Mouse (Mus musculus) lung, adult 2 months (tissue): Measurements from ENCODE around the gene Ints11. TPM values are rescaled to one million over a fixed set of nuclear protein-coding genes. Genes with fewer than 3 reads are reported as not detected.

Experiments
- DNase-seq: peaks from one replicate; pipeline ENCODE4 v3.0.0; 2022
- H3K4me1 ChIP-seq: fragments of 200-500 bp; 2 replicates; pipeline ENCODE4 v1.6.1; 2011; ENCODE audit warnings: low read length; ENCODE audit not compliant: control insufficient read depth, insufficient read depth
- H3K4me3 ChIP-seq: fragments of 200-500 bp; replicated peaks from 2 replicates; pipeline ENCODE3; 2011; ENCODE audit warnings: low read depth, mild to moderate bottlenecking, control low read depth, low read length; ENCODE audit errors: extremely low read depth
- CTCF ChIP-seq: fragments of 200-500 bp; IDR thresholded peaks from 2 replicates; pipeline ENCODE4 v1.5.1; 2011; ENCODE audit warnings: mild to moderate bottlenecking, low read length, control low read depth; ENCODE audit not compliant: insufficient read depth
- POLR2A ChIP-seq: fragments of 200-500 bp; IDR thresholded peaks from 2 replicates; pipeline ENCODE4 v1.6.1; 2011; ENCODE audit warnings: low read depth, mild to moderate bottlenecking, control low read depth, low read length, borderline replicate concordance; ENCODE audit errors: extremely low read depth
- WGBS: fragments of 180-500 bp; shearing (Covaris S2); methylation state at CpG from one replicate; pipeline ENCODE4 v1.1.7; 2018; 5-methylcytosine and 5-hydroxymethylcytosine counted together
- polyA plus RNA-seq: library from polyadenylated mRNA; depleted of rRNA; stranded (reverse); fragments of >200 nt; gene quantifications from 2 replicates; pipeline ENCODE4 v1.2.3, GENCODE M21; 2012; rRNA removed

Gene Ints11
- polyA plus RNA-seq, 1 experiment, result 26.7 TPM

GRCm38 (mm10) chr4:155908751-155909150 is 39.4 kb downstream of the Ints11 start:
- Histone ChIP-seq H3K4me3 (no peak overlapping the region), H3K4me1 (no peaks in the 10 kb centered on the region)
- TF ChIP-seq POLR2A, result 0 out of 2 replicates have a peak, but pooled peaks have one; percentile 4
- no peak for TF ChIP-seq CTCF
- 83% methylated on average over 4 of the region's 4 CpGs for WGBS
- DNase-seq, result peak; percentile 2

GRCm38 (mm10) chr4:155932031-155932430 is 62.7 kb downstream of the Ints11 start:
- 57% methylated on average over 1 of the region's 1 CpGs for WGBS
- Histone ChIP-seq H3K4me3 (no peak overlapping the region), H3K4me1 (no peaks in the 10 kb centered on the region)
- TF ChIP-seq POLR2A, result no peak
- no peak for TF ChIP-seq CTCF
- DNase-seq, result no peak

Other genes starting within 250 kb of the Ints11 start
- gene Cdk11b, start 244.7 kb upstream of the Ints11 start, polyA plus RNA-seq, result 21.3 and 29.1 TPM in 2 replicates
- not detected in 2 replicates for gene Gm10563, start 224.1 kb upstream of the Ints11 start, polyA plus RNA-seq
- 30.8 and 42.7 TPM in 2 replicates for gene Mmp23, start 216.2 kb upstream of the Ints11 start, polyA plus RNA-seq
- gene Mib2, start 200.3 kb upstream of the Ints11 start, polyA plus RNA-seq, result 90.1 and 92.0 TPM in 2 replicates
- 10.6 and 11.8 TPM in 2 replicates for gene Fndc10, start 175.2 kb upstream of the Ints11 start, polyA plus RNA-seq
- 103 and 128 TPM in 2 replicates for gene Ssu72, start 164.7 kb upstream of the Ints11 start, polyA plus RNA-seq
- 1.6 and 1.8 TPM in 2 replicates for gene Tmem240, start 134.7 kb upstream of the Ints11 start, polyA plus RNA-seq
- 44.5 and 48.4 TPM in 2 replicates for gene Atad3a, start 108.5 kb upstream of the Ints11 start, polyA plus RNA-seq
- 9.2 and 11.8 TPM in 2 replicates for gene Vwa1, start 94.8 kb upstream of the Ints11 start, polyA plus RNA-seq
- 0.38 and 0.52 TPM in 2 replicates for gene Tmem88b, start 83.7 kb upstream of the Ints11 start, polyA plus RNA-seq
- 15.7 and 17.3 TPM in 2 replicates for gene Ankrd65, start 79.1 kb upstream of the Ints11 start, polyA plus RNA-seq
- gene Mrpl20, start 66.7 kb upstream of the Ints11 start, polyA plus RNA-seq, result 36.9 and 40.0 TPM in 2 replicates
- 59.8 and 62.5 TPM in 2 replicates for gene Ccnl2, start 57.1 kb upstream of the Ints11 start, polyA plus RNA-seq
- 120 and 151 TPM in 2 replicates for gene Aurkaip1, start 38.3 kb upstream of the Ints11 start, polyA plus RNA-seq
- 994 and 1,263 TPM in 2 replicates for gene Mxra8, start 29.9 kb upstream of the Ints11 start, polyA plus RNA-seq
- gene Dvl1, start 22.1 kb upstream of the Ints11 start, polyA plus RNA-seq, result 128 and 159 TPM in 2 replicates
- gene Tas1r3, start 6.2 kb upstream of the Ints11 start, polyA plus RNA-seq, result 1.6 TPM in 2 replicates
- 30.3 and 33.3 TPM in 2 replicates for gene Cptp, start 106 bp upstream of the Ints11 start, polyA plus RNA-seq
- gene Pusl1, start 22.2 kb downstream of the Ints11 start, polyA plus RNA-seq, result 82.2 and 88.0 TPM in 2 replicates
- gene Acap3, start 22.3 kb downstream of the Ints11 start, polyA plus RNA-seq, result 48.3 and 50.7 TPM in 2 replicates
- 62.0 and 65.4 TPM in 2 replicates for gene Ube2j2, start 74.3 kb downstream of the Ints11 start, polyA plus RNA-seq
- gene C1qtnf12, start 92.8 kb downstream of the Ints11 start, polyA plus RNA-seq, result 22.1 and 23.1 TPM in 2 replicates
- 6.1 and 7.4 TPM in 2 replicates for gene B3galt6, start 123.1 kb downstream of the Ints11 start, polyA plus RNA-seq
- gene Sdf4, start 123.3 kb downstream of the Ints11 start, polyA plus RNA-seq, result 54.3 and 63.6 TPM in 2 replicates
- gene Tnfrsf4, start 144.3 kb downstream of the Ints11 start, polyA plus RNA-seq, result 5.4 and 7.3 TPM in 2 replicates
- 4.3 and 5.2 TPM in 2 replicates for gene Tnfrsf18, start 156.6 kb downstream of the Ints11 start, polyA plus RNA-seq
- 5.8 and 7.2 TPM in 2 replicates for gene Ttll10, start 189.9 kb downstream of the Ints11 start, polyA plus RNA-seq
- gene 9430015G10Rik, start 240.4 kb downstream of the Ints11 start, polyA plus RNA-seq, result 13.8 and 16.3 TPM in 2 replicates